Comparison of ENCODE assay signal across 26 mouse cellular contexts in genomic region chr6:33323386-33323785, GRCm38 (mm10).
DNase-seq lines count a peak whose midpoint lies in the region; ATAC-seq lines count a peak whose summit lies in the region.
"Had no signal": no experiment of that assay in that cellular context is flagged by ENCODE, and none has a peak within 500 bp of the region (broad histone marks: within the 10 kb centered on the region; RNA-seq: fewer than 3 reads in every experiment).

No protein-coding gene starts in this region.

- H3K27me3 ChIP-seq in embryonic facial prominence, embryonic 14.5 days (replicated peaks; ENCODE audit: control insufficient read depth, insufficient read depth, low read length), result no peaks in the 10 kb centered on the region
- no peaks in the 10 kb centered on the region for H3K27me3 ChIP-seq in embryonic facial prominence, embryonic 10.5 days (replicated peaks; ENCODE audit: low read depth, poor library complexity, severe bottlenecking)
- no peaks in the 10 kb centered on the region for H3K27me3 ChIP-seq in heart, embryonic 16.5 days (ENCODE audit: control insufficient read depth, insufficient read depth, low read length)
- no peaks in the 10 kb centered on the region for H3K27me3 ChIP-seq in lung, embryonic 16.5 days (ENCODE audit: control insufficient read depth, insufficient read depth, low read depth, low read length)
- H3K27me3 ChIP-seq: CH12.LX; embryonic facial prominence, embryonic 15.5 days; heart, embryonic 15.5 days; hindbrain, embryonic 12.5 days; hindbrain, embryonic 15.5 days; Patski had no signal

- no peak overlapping the region for H3K4me2 ChIP-seq in embryonic facial prominence, embryonic 14.5 days (ENCODE audit: low read depth, low read length)
- H3K4me2 ChIP-seq in heart, embryonic 16.5 days (ENCODE audit: low read depth, low read length), result 0 out of 2 replicates have a peak overlapping the region, but pooled peaks have one; percentile 7
- H3K4me2 ChIP-seq in lung, embryonic 16.5 days (ENCODE audit: low read depth, low read length), result peak overlapping the region; percentile 22
- H3K4me2 ChIP-seq: embryonic facial prominence, embryonic 15.5 days; heart, embryonic 15.5 days; hindbrain, embryonic 12.5 days; hindbrain, embryonic 15.5 days had no signal

- 72% methylated on average over 4 of the region's 4 CpGs for WGBS in embryonic facial prominence, embryonic 14.5 days
- WGBS in embryonic facial prominence, embryonic 10.5 days, result 81% methylated on average over 4 of the region's 4 CpGs
- WGBS in heart, embryonic 16.5 days, result 44% methylated on average over 4 of the region's 4 CpGs
- WGBS in lung, embryonic 16.5 days, result 45% methylated on average over 4 of the region's 4 CpGs

- H3K36me3 ChIP-seq in embryonic facial prominence, embryonic 14.5 days (ENCODE audit: control insufficient read depth, insufficient read depth, low read length), result no peaks in the 10 kb centered on the region
- no peaks in the 10 kb centered on the region; the same call in 1 of the 2 replicates for H3K36me3 ChIP-seq in embryonic facial prominence, embryonic 10.5 days (replicated peaks)
- no peaks in the 10 kb centered on the region for H3K36me3 ChIP-seq in heart, embryonic 16.5 days (ENCODE audit: control insufficient read depth, insufficient read depth)
- no peaks in the 10 kb centered on the region for H3K36me3 ChIP-seq in lung, embryonic 16.5 days (ENCODE audit: control insufficient read depth, insufficient read depth, low read length)
- H3K36me3 ChIP-seq: embryonic facial prominence, embryonic 15.5 days; heart, embryonic 15.5 days; hindbrain, embryonic 12.5 days; hindbrain, embryonic 15.5 days had no signal

- H3K27ac ChIP-seq in embryonic facial prominence, embryonic 14.5 days (replicated peaks; ENCODE audit: low read depth, low read length), result no peak overlapping the region
- no peak overlapping the region for H3K27ac ChIP-seq in embryonic facial prominence, embryonic 10.5 days (replicated peaks)
- H3K27ac ChIP-seq in heart, embryonic 16.5 days (ENCODE audit: low read length), result no peak overlapping the region
- H3K27ac ChIP-seq in lung, embryonic 16.5 days (ENCODE audit: low read length), result peak overlapping the region; percentile 46
- H3K27ac ChIP-seq: embryonic facial prominence, embryonic 15.5 days; gastrocnemius, adult 2 months; heart, embryonic 10.5 days; heart, embryonic 15.5 days; hindbrain, embryonic 12.5 days; hindbrain, embryonic 15.5 days had no signal

- ATAC-seq in embryonic facial prominence, embryonic 14.5 days (ENCODE audit: low read depth), result no peak
- no peak for ATAC-seq in heart, embryonic 16.5 days (replicated peaks; ENCODE audit: extremely low read depth, insufficient read depth, low FRiP score)
- ATAC-seq in lung, embryonic 16.5 days (ENCODE audit: low read depth), result peak; percentile 49; the same call in 1 of the 2 replicates
- ATAC-seq: forebrain, embryonic 14.5 days; forebrain, postnatal 0 days; Patski had no signal

- H3K9ac ChIP-seq in embryonic facial prominence, embryonic 14.5 days (ENCODE audit: low read depth, low read length), result no peak overlapping the region
- no peak overlapping the region for H3K9ac ChIP-seq in heart, embryonic 16.5 days (ENCODE audit: low read length)
- H3K9ac ChIP-seq in lung, embryonic 16.5 days (ENCODE audit: low read length), result no peak overlapping the region
- H3K9ac ChIP-seq: embryonic facial prominence, embryonic 15.5 days; forebrain, postnatal 0 days; heart, embryonic 15.5 days; hindbrain, embryonic 12.5 days; hindbrain, embryonic 15.5 days had no signal

- H3K4me3 ChIP-seq in embryonic facial prominence, embryonic 14.5 days (ENCODE audit: low read depth, low read length), result no peak overlapping the region
- H3K4me3 ChIP-seq in embryonic facial prominence, embryonic 10.5 days, result no peak overlapping the region
- H3K4me3 ChIP-seq in heart, embryonic 16.5 days (ENCODE audit: low read length), result no peak overlapping the region
- no peak overlapping the region for H3K4me3 ChIP-seq in lung, embryonic 16.5 days (ENCODE audit: low read length)
- H3K4me3 ChIP-seq: embryonic facial prominence, embryonic 15.5 days; gastrocnemius, adult 2 months; heart, embryonic 10.5 days; heart, embryonic 15.5 days; hindbrain, embryonic 12.5 days; hindbrain, embryonic 15.5 days had no signal

- DNase-seq in embryonic facial prominence, embryonic 14.5 days (ENCODE audit: low spot score), result peak; percentile 22
- DNase-seq in embryonic facial prominence, embryonic 10.5 days (ENCODE audit: low spot score), result no peak
- no peak for DNase-seq in heart, adult 9 months (ENCODE audit: low spot score in 2 of 2)
- no peak for DNase-seq in lung, adult 18-20 months
- DNase-seq: adrenal gland, adult 8-10 months; adrenal gland, postnatal 25 days; cerebellum, adult 11-12 months; cerebellum, adult 8-10 months; cerebellum, postnatal 10 days; cerebellum, postnatal 36 days; embryo, embryonic 11 days; forebrain, postnatal 0 days; gastrocnemius, adult 2 months; gastrocnemius, postnatal 14 days; heart, adult 18-20 months had no signal

- no peaks in the 10 kb centered on the region for H3K4me1 ChIP-seq in embryonic facial prominence, embryonic 14.5 days (ENCODE audit: control insufficient read depth, insufficient read depth, low read length)
- no peaks in the 10 kb centered on the region for H3K4me1 ChIP-seq in embryonic facial prominence, embryonic 10.5 days
- peaks cover 4% of the 10 kb centered on the region for H3K4me1 ChIP-seq in heart, embryonic 16.5 days (ENCODE audit: control insufficient read depth, insufficient read depth, low read length)
- peaks cover 6% of the 10 kb centered on the region; the same call in 1 of the 2 replicates for H3K4me1 ChIP-seq in lung, embryonic 16.5 days (replicated peaks; ENCODE audit: control insufficient read depth, insufficient read depth, low read length)
- H3K4me1 ChIP-seq: embryonic facial prominence, embryonic 15.5 days; hindbrain, embryonic 12.5 days; hindbrain, embryonic 15.5 days had no signal

- H3K9me3 ChIP-seq in embryonic facial prominence, embryonic 14.5 days (ENCODE audit: control insufficient read depth, low read length), result no peaks in the 10 kb centered on the region
- H3K9me3 ChIP-seq in embryonic facial prominence, embryonic 10.5 days, result no peaks in the 10 kb centered on the region
- H3K9me3 ChIP-seq in heart, embryonic 16.5 days (replicated peaks; ENCODE audit: control insufficient read depth, low read length), result no peaks in the 10 kb centered on the region
- H3K9me3 ChIP-seq in lung, embryonic 16.5 days (ENCODE audit: control insufficient read depth, low read length), result no peaks in the 10 kb centered on the region
- H3K9me3 ChIP-seq: embryonic facial prominence, embryonic 15.5 days; G1E; heart, embryonic 10.5 days; heart, embryonic 15.5 days; hindbrain, embryonic 12.5 days; hindbrain, embryonic 15.5 days had no signal
